Mouse (Mus musculus): ENCODE data around the gene Apol11b.

DNA sequence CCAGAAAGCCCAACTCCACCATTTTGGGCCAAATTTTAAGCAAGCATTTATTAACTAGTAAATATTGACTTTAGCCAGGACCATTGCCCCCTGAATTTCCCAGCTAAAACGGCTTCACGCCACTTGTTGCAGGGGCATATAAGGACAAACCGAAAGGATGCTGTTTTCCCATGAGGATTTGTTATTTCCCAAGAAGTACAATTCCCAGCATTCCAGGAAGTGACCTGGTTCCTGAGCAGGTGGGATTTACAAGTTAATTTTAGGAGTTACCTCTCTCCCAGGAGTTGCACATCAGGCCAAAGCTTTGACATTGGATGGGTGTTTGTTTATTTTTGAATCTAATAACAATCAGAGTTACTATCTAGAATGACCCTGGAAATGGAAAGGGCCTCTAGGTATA, 37.0 kb downstream of the Apol11b start:
- TF ChIP-seq CTCF (IDR thresholded peaks at IDR 0.05; ENCODE audit: low read depth, low read length), result no peak
- no peak for TF ChIP-seq POLR2A (IDR thresholded peaks at IDR 0.05; ENCODE audit: extremely low read depth, insufficient read depth, low read length)

All from liver, adult 2 months (tissue).